Mouse (Mus musculus) liver, adult 2 months (tissue): ENCODE results near the gene Ntf3.

Experiments
- CTCF ChIP-seq: fragments of 200-500 bp; IDR thresholded peaks from 2 replicates; pipeline ENCODE4 v1.5.1; 2011; ENCODE audit warnings: low read depth, low read length, control low read depth
- POLR2A ChIP-seq: fragments of 200-500 bp; IDR thresholded peaks from 2 replicates; pipeline ENCODE4 v1.6.1; 2011; ENCODE audit warnings: low read length, control low read depth; ENCODE audit not compliant: insufficient read depth; ENCODE audit errors: extremely low read depth

- TF ChIP-seq POLR2A, result no peak
- TF ChIP-seq CTCF, result no peak
Observed at GRCm38 (mm10) chr6:126057706-126058105, 109.0 kb downstream of the Ntf3 start.
